Mouse (Mus musculus): ENCODE measurements around the gene Snrpd3.
"Not testable (repeated sequence)": the region's sequence is repeated elsewhere in the genome, so short reads cannot be mapped to it uniquely, and the experiment has no call there.

Gene Snrpd3

GRCm38 (mm10) chr10:75503692-75504091 is 13.7 kb upstream of the Snrpd3 start:
- no peak for DNase-seq

- DNase-seq = no peak
These were observed 12.9 kb upstream of the Snrpd3 start for GRCm38 (mm10) chr10:75504234-75505129.

GRCm38 (mm10) chr10:75505130-75505495 is 12.2 kb upstream of the Snrpd3 start:
- no peak for DNase-seq

- DNase-seq = not testable (repeated sequence)
These were observed 11.4 kb upstream of the Snrpd3 start for GRCm38 (mm10) chr10:75505928-75506327.

GRCm38 (mm10) chr10:75510446-75510845 is 6.9 kb upstream of the Snrpd3 start:
- DNase-seq = peak; percentile 71 to 73

GRCm38 (mm10) chr10:75511060-75511459 is 6.3 kb upstream of the Snrpd3 start:
- DNase-seq = no peak

- DNase-seq = no peak
These were observed 5.5 kb upstream of the Snrpd3 start for GRCm38 (mm10) chr10:75511897-75512296.

GRCm38 (mm10) chr10:75512796-75513195 is 4.6 kb upstream of the Snrpd3 start:
- no peak for DNase-seq

- no peak for DNase-seq
These were observed 3.9 kb upstream of the Snrpd3 start for GRCm38 (mm10) chr10:75513306-75514067.

- DNase-seq = no peak
These were observed 3.0 kb upstream of the Snrpd3 start for GRCm38 (mm10) chr10:75514361-75514760.

- no peak for DNase-seq
These were observed 1.9 kb upstream of the Snrpd3 start for GRCm38 (mm10) chr10:75515216-75516037.

GRCm38 (mm10) chr10:75516038-75516723 is 1.2 kb upstream of the Snrpd3 start:
- DNase-seq = no peak

GRCm38 (mm10) chr10:75516724-75517072 is 653 bp upstream of the Snrpd3 start:
- DNase-seq = no peak

- DNase-seq = peak; percentile 95 to 97
These were observed 400 bp downstream of the Snrpd3 start, which contains the start of gene Gucd1 for GRCm38 (mm10) chr10:75517758-75518143. Gene Gucd1, minus strand, starts transcription at chr10:75517972.

GRCm38 (mm10) chr10:75520581-75520980 is 3.2 kb downstream of the Snrpd3 start:
- DNase-seq = no peak

- DNase-seq = no peak
These were observed 4.3 kb downstream of the Snrpd3 start for GRCm38 (mm10) chr10:75521643-75522042.

GRCm38 (mm10) chr10:75525450-75525849 is 8.1 kb downstream of the Snrpd3 start:
- DNase-seq = not testable (repeated sequence)

- DNase-seq = no peak
These were observed 13.0 kb downstream of the Snrpd3 start for GRCm38 (mm10) chr10:75530322-75530721.

GRCm38 (mm10) chr10:75531532-75532090 is 14.3 kb downstream of the Snrpd3 start:
- no peak for DNase-seq

GRCm38 (mm10) chr10:75534216-75534615 is 16.9 kb downstream of the Snrpd3 start:
- DNase-seq = no peak

GRCm38 (mm10) chr10:75534934-75535333 is 17.6 kb downstream of the Snrpd3 start:
- no peak for DNase-seq

- DNase-seq = no peak
These were observed 18.1 kb downstream of the Snrpd3 start for GRCm38 (mm10) chr10:75535423-75535822.
